Mouse (Mus musculus): ENCODE results near the gene Rnpepl1. TPM values are rescaled to one million over a fixed set of nuclear protein-coding genes. Genes with fewer than 3 reads are reported as not detected.

The Rnpepl1 gene
- 27.3 TPM for polyA plus RNA-seq (2015; fragmentation: Illumina TruSeq; extraction: RNeasy Lipid Tissue Mini Kit (QIAGEN cat#74804); ENCODE audit: low read depth, low replicate concordance)

GRCm38 (mm10) chr1:92910239-92910885, at the start of gene Rnpepl1:
Rnpepl1 (plus strand) TSS chr1:92910783.

GRCm38 (mm10) chr1:92902786-92903185, 7.8 kb upstream of the Rnpepl1 start, which contains the start of gene Ankmy1:
Ankmy1 (minus strand) TSS chr1:92902906.

GRCm38 (mm10) chr1:92906779-92907631, 3.6 kb upstream of the Rnpepl1 start, which contains the start of gene Dusp28:
Dusp28 (plus strand) TSS chr1:92906981.

GRCm38 (mm10) chr1:92934182-92934827, 23.7 kb downstream of the Rnpepl1 start, which contains the start of gene Capn10:
Capn10 (plus strand) TSS chr1:92934376.

GRCm38 (mm10) chr1:92950607-92951006, 40.0 kb downstream of the Rnpepl1 start, which contains the start of gene Gpr35:
Gpr35 (plus strand) TSS chr1:92950865.

Other genes with a start within 250 kb of the Rnpepl1 start
- 53.0 TPM for gene Gpc1, start 79.1 kb upstream of the Rnpepl1 start, polyA plus RNA-seq (2015; fragmentation: Illumina TruSeq; extraction: RNeasy Lipid Tissue Mini Kit (QIAGEN cat#74804); ENCODE audit: low read depth, low replicate concordance)
- gene Ankmy1, start 7.9 kb upstream of the Rnpepl1 start, polyA plus RNA-seq (2015; fragmentation: Illumina TruSeq; extraction: RNeasy Lipid Tissue Mini Kit (QIAGEN cat#74804); ENCODE audit: low read depth, low replicate concordance): 0.31 TPM
- gene Dusp28, start 3.8 kb upstream of the Rnpepl1 start, polyA plus RNA-seq (2015; fragmentation: Illumina TruSeq; extraction: RNeasy Lipid Tissue Mini Kit (QIAGEN cat#74804); ENCODE audit: low read depth, low replicate concordance): 34.6 TPM
- gene Capn10, start 23.6 kb downstream of the Rnpepl1 start, polyA plus RNA-seq (2015; fragmentation: Illumina TruSeq; extraction: RNeasy Lipid Tissue Mini Kit (QIAGEN cat#74804); ENCODE audit: low read depth, low replicate concordance): 36.3 TPM
- gene Gpr35, start 40.1 kb downstream of the Rnpepl1 start, polyA plus RNA-seq (2015; fragmentation: Illumina TruSeq; extraction: RNeasy Lipid Tissue Mini Kit (QIAGEN cat#74804); ENCODE audit: low read depth, low replicate concordance): 0.52 TPM
- gene Aqp12, start 95.6 kb downstream of the Rnpepl1 start, polyA plus RNA-seq (2015; fragmentation: Illumina TruSeq; extraction: RNeasy Lipid Tissue Mini Kit (QIAGEN cat#74804); ENCODE audit: low read depth, low replicate concordance): not detected
- 352 TPM for gene Kif1a, start 191.2 kb downstream of the Rnpepl1 start, polyA plus RNA-seq (2015; fragmentation: Illumina TruSeq; extraction: RNeasy Lipid Tissue Mini Kit (QIAGEN cat#74804); ENCODE audit: low read depth, low replicate concordance)
- not detected for gene Agxt, start 224.5 kb downstream of the Rnpepl1 start, polyA plus RNA-seq (2015; fragmentation: Illumina TruSeq; extraction: RNeasy Lipid Tissue Mini Kit (QIAGEN cat#74804); ENCODE audit: low read depth, low replicate concordance)